Mouse (Mus musculus) C2C12 (cell line): ENCODE data around the gene 1110008L16Rik.

Experiments used
- CTCF ChIP-seq: IDR thresholded peaks from one replicate; pipeline ENCODE4 v1.5.1; 2011; ENCODE audit not compliant: control insufficient read depth, insufficient read depth, insufficient read length
- MYOD1 ChIP-seq: IDR thresholded peaks from one replicate; pipeline ENCODE4 v1.6.1; 2011; ENCODE audit warnings: low read depth; ENCODE audit not compliant: control insufficient read depth, insufficient read length

DNA sequence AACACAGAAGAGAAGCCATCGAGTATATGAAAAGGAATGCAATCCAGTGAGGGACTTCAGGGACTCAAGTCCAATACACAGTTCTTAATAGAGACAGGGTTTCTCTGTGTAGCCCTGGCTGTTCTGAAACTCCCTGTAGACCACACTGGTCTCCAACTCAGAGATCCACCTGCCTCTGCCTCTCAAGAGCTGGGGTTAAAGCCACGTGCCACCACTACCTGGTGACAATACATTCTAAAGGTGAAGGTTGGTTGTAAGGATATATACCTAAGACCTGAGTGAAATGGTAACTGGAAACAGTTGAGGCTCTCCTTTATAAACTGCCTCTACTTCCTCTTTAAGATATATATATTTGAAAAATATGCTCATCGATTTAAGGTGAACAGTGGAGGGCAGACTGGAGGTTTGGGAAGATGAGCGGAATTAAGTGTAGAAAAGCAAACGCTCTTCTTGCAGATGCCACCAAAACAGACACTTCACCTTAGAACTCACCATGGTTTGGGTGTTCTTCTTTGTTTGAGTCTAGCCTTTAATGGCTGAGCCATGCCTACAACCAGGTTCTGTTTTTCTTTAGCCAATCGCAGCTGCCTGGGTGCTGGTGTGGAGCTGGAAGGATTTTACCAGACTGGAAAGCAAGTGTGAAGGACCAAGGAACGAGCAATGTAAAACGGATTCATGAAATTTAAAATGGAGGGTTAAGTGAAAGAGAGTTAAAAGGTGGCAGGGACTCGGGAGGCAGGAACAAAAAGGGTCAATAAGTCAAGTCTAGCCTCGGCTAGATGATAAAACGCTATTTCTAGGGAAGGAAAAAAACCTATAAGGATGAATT lies 2.3 kb downstream of the 1110008L16Rik start:
- TF ChIP-seq CTCF (no peak), MYOD1 (no peak)
